Mouse (Mus musculus): Measurements from ENCODE around the gene Gjc2. TPM values are rescaled to one million over a fixed set of nuclear protein-coding genes. Genes with fewer than 3 reads are reported as not detected.

The Gjc2 gene
- polyA plus RNA-seq, 1 experiment from 2014 or later = 0.55 TPM

DNA sequence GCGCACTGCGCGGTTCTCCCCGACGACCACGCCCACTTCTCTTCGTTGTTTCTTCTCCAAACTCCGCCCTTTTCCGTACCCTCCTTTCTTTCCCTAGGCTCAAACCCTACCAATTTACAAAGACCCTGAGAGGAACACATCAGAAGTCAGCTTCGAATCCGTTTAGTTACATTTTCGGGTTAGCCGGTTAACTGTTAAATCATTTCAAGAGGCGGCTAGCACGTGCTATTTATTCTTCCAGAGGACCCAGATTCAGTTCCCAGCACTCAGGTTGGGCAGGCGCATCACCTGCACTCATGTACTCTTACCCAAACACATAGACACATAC lies 9.0 kb upstream of the Gjc2 start, which contains the start of gene Guk1:
Guk1 (minus strand) TSS at position 154 of the 328 bp plus-strand sequence.
- DNase-seq (ENCODE audit: low spot score) (no peak), ATAC-seq (replicated peaks; ENCODE audit: low FRiP score, low TSS enrichment, low read depth) (0 out of 2 replicates have a peak, but pooled peaks have one; percentile 4)
- peak within 1 kb of the TSS; percentile 89 for H3K27ac ChIP-seq (ENCODE audit: low read depth)
- WGBS = 6% methylated on average over 16 of the region's 16 CpGs
- H3K36me3 ChIP-seq (ENCODE audit: control insufficient read depth, insufficient read depth, low read length) = no peaks in the 10 kb centered on the region
- H3K9ac ChIP-seq (ENCODE audit: low read length) = peak within 1 kb of the TSS; percentile 68
- H3K4me2 ChIP-seq (ENCODE audit: low read length) = peak within 1 kb of the TSS; percentile 73
- H3K9me3 ChIP-seq (ENCODE audit: control insufficient read depth, low read length) = no peaks in the 10 kb centered on the region
- peak within 1 kb of the TSS; percentile 67 for H3K4me3 ChIP-seq (ENCODE audit: low read depth, low read length)
- H3K4me1 ChIP-seq (replicated peaks; ENCODE audit: control insufficient read depth, insufficient read depth, low read length) = peaks cover 6% of the 10 kb centered on the region
- H3K27me3 ChIP-seq (replicated peaks; ENCODE audit: control insufficient read depth, insufficient read depth, low read length) = no peaks in the 10 kb centered on the region

DNA sequence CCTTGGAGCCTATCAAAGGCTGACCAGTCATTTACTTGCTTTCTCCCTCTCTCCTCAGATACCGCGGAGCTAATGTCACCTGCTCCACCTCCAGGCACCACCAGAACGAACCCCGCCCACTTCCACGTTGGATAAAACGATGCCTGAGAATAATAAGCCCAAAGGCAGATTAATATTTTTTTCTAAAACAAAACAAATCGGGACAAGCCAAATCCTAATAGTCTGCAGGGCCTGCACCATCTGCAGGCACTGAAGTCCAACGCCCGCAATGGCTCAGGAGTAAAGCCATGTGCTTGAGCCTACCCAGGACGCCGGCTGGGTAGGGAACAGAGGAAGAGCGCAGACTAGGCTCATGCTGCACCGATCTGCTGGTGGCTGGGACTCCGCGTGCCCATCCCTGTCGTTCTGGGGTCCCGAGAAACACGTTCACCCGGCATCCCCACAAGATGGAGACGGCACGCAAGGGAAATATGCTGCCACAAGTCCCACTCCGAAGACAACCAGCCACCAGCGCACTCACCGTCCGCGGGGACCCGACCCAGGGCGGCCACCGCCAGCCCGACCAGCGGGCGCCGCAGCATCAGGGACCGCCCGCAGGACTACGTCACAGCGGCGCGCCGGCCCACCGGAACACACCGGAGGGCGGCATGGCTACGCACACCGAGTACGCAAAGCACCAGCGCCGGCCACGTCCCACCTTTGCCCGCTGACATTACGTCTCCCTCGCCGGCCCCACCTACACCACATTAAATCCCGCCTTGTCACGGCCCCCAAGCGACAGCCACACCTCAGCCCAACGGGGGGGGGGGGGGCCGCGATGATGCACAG lies 8.4 kb upstream of the Gjc2 start:
- Histone ChIP-seq H3K9me3 (ENCODE audit: control insufficient read depth, low read length) (no peaks in the 10 kb centered on the region), H3K4me1 (replicated peaks; ENCODE audit: control insufficient read depth, insufficient read depth, low read length) (peaks cover 6% of the 10 kb centered on the region), H3K36me3 (ENCODE audit: control insufficient read depth, insufficient read depth, low read length) (peaks cover 5% of the 10 kb centered on the region), H3K9ac (ENCODE audit: low read length) (peak overlapping the region; percentile 68), H3K27me3 (replicated peaks; ENCODE audit: control insufficient read depth, insufficient read depth, low read length) (no peaks in the 10 kb centered on the region), H3K4me3 (ENCODE audit: low read depth, low read length) (peak overlapping the region; percentile 67), H3K27ac (ENCODE audit: low read depth) (peak overlapping the region; percentile 89), H3K4me2 (ENCODE audit: low read length) (peak overlapping the region; percentile 73)
- DNase-seq (ENCODE audit: low spot score) (peak; percentile 95), ATAC-seq (replicated peaks; ENCODE audit: low FRiP score, low TSS enrichment, low read depth) (peak; percentile 94)
- under 1% methylated on average over 57 of the region's 59 CpGs for WGBS

DNA sequence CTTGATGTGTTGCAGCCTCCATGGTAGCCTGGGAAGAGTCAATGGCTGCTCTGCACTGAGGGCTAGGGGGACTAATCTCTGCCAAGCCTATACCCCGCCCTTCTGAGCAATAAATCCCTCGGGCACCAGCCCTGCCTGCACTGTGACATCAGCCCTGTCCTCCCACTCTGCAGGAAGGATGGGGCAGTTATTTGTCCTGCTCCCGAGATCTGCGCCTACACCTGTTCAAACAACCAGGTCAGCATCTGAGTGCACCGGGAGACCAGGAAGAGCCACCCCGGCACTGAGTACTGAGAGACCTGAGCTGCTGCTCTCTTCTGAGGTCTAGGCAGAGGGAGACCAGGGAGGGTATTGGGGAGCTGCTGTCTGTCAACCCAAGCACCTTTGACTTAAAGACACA lies 4.7 kb upstream of the Gjc2 start:
- H3K9ac ChIP-seq (ENCODE audit: low read length) = no peak overlapping the region
- ATAC-seq (replicated peaks; ENCODE audit: low FRiP score, low TSS enrichment, low read depth) (peak; percentile 16; the same call in 1 of the 2 replicates), DNase-seq (ENCODE audit: low spot score) (peak; percentile 54)
- no peaks in the 10 kb centered on the region for H3K9me3 ChIP-seq (ENCODE audit: control insufficient read depth, low read length)
- H3K27me3 ChIP-seq (replicated peaks; ENCODE audit: control insufficient read depth, insufficient read depth, low read length) = no peaks in the 10 kb centered on the region
- H3K36me3 ChIP-seq (ENCODE audit: control insufficient read depth, insufficient read depth, low read length) = peaks cover 28% of the 10 kb centered on the region
- peaks cover 14% of the 10 kb centered on the region for H3K4me1 ChIP-seq (replicated peaks; ENCODE audit: control insufficient read depth, insufficient read depth, low read length)
- no peak overlapping the region for H3K4me2 ChIP-seq (ENCODE audit: low read length)
- no peak overlapping the region for H3K27ac ChIP-seq (ENCODE audit: low read depth)
- WGBS = 55% methylated on average over 6 of the region's 6 CpGs
- H3K4me3 ChIP-seq (ENCODE audit: low read depth, low read length) = no peak overlapping the region

DNA sequence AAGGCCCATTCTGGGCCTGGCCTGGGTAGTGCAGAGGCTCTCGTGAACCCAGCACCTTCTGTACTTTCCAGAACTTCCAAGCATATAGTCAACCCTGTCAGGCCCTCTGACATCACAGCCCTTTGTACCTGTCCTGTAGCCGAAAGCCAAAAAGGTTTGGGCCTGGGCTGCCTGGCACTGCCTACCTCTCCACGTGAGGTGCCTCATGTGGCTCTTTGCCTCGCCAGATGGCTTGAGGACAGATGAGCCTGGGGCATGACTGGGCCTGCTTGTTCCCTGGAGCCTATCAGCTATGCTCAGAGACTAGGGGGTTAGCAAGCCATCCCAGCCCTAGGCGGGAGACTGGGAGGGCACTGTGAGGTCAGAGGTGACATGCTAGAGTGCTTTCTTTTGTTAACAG lies 2.5 kb upstream of the Gjc2 start:
- Histone ChIP-seq H3K27me3 (replicated peaks; ENCODE audit: control insufficient read depth, insufficient read depth, low read length) (no peaks in the 10 kb centered on the region), H3K4me3 (ENCODE audit: low read depth, low read length) (no peak overlapping the region), H3K4me1 (replicated peaks; ENCODE audit: control insufficient read depth, insufficient read depth, low read length) (peaks cover 8% of the 10 kb centered on the region), H3K27ac (ENCODE audit: low read depth) (no peak overlapping the region), H3K36me3 (ENCODE audit: control insufficient read depth, insufficient read depth, low read length) (peaks cover 28% of the 10 kb centered on the region), H3K9me3 (ENCODE audit: control insufficient read depth, low read length) (no peaks in the 10 kb centered on the region), H3K4me2 (ENCODE audit: low read length) (no peak overlapping the region), H3K9ac (ENCODE audit: low read length) (no peak overlapping the region)
- WGBS = 92% methylated on average over 5 of the region's 5 CpGs
- ATAC-seq (replicated peaks; ENCODE audit: low FRiP score, low TSS enrichment, low read depth) = no peak
- DNase-seq (ENCODE audit: low spot score) = no peak

DNA sequence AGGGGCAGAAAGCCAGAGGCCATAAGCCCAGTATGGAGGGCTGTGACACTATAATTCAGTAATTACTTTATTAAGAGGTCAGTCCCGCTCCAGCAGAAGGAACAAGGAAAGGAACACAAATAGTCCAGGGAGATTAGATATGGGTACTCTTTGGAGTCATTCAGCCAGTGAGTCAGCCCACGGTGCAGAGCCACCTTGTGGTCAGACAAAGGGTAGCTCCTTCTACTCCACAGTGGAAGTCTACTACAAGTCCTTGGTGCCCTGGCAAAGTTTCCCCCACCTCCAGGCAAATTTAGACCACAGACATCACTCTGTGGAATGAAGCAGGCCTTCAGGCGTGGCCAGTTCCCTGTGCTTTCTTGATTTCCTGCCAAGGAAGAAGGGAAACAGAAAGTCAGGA lies 808 bp upstream of the Gjc2 start:
- 32% methylated on average over 3 of the region's 3 CpGs for WGBS
- Histone ChIP-seq H3K4me2 (ENCODE audit: low read length) (no peak overlapping the region), H3K9me3 (ENCODE audit: control insufficient read depth, low read length) (no peaks in the 10 kb centered on the region), H3K4me1 (replicated peaks; ENCODE audit: control insufficient read depth, insufficient read depth, low read length) (peaks cover 8% of the 10 kb centered on the region), H3K36me3 (ENCODE audit: control insufficient read depth, insufficient read depth, low read length) (peaks cover 28% of the 10 kb centered on the region), H3K4me3 (ENCODE audit: low read depth, low read length) (no peak overlapping the region), H3K27ac (ENCODE audit: low read depth) (no peak overlapping the region), H3K27me3 (replicated peaks; ENCODE audit: control insufficient read depth, insufficient read depth, low read length) (peaks cover 2% of the 10 kb centered on the region), H3K9ac (ENCODE audit: low read length) (no peak overlapping the region)
- peak; percentile 76 for DNase-seq (ENCODE audit: low spot score)
- no peak for ATAC-seq (replicated peaks; ENCODE audit: low FRiP score, low TSS enrichment, low read depth)

DNA sequence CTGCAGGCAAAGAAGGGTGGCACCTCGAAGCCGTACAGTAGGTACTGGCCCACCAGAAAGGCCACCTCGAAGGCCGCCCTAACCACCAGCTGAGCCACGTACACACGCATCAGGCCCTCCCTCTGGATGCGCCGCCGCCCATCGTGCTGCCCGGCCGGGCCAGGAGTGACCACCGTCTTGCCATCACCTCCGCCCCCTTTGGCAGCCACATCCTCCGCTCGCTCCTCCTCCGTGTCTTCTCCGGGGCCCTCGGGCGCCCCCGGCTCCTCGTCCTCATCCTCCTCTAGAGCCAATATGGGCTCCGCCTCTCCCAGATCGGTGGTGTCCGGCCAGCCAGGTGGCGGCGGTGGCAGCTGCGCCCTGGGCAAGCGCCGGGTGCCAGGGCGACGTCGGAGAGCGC lies 6.1 kb downstream of the Gjc2 start:
- 9% methylated on average over 34 of the region's 34 CpGs for WGBS
- Histone ChIP-seq H3K9me3 (ENCODE audit: control insufficient read depth, low read length) (no peaks in the 10 kb centered on the region), H3K4me3 (ENCODE audit: low read depth, low read length) (no peak overlapping the region), H3K27me3 (replicated peaks; ENCODE audit: control insufficient read depth, insufficient read depth, low read length) (peaks cover 50% of the 10 kb centered on the region), H3K4me1 (replicated peaks; ENCODE audit: control insufficient read depth, insufficient read depth, low read length) (no peaks in the 10 kb centered on the region), H3K36me3 (ENCODE audit: control insufficient read depth, insufficient read depth, low read length) (no peaks in the 10 kb centered on the region), H3K27ac (ENCODE audit: low read depth) (no peak overlapping the region), H3K4me2 (ENCODE audit: low read length) (peak overlapping the region; percentile 37; the same call in 1 of the 2 replicates), H3K9ac (ENCODE audit: low read length) (no peak overlapping the region)
- ATAC-seq (replicated peaks; ENCODE audit: low FRiP score, low TSS enrichment, low read depth) = no peak
- no peak for DNase-seq (ENCODE audit: low spot score)

DNA sequence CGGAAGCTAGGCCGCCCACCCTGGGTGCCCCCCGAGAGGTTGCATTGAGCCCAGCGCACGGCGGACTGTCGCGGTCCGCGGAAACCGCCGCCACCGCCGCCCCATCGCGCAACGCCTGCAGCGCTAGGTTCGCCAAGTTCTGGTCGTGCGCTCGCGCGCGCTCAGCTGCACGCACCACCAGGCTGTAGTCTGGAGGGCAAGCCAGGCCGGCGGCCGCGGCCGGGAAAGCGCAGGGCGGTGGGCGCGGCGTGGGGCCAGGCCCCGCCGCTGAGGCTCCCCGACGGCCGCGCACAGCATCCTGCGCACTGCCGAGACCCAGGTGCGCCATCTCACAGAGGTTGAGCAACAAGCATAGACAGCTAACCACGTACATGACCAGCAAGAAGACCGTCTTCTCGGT lies 6.5 kb downstream of the Gjc2 start:
- H3K9me3 ChIP-seq (ENCODE audit: control insufficient read depth, low read length) = no peaks in the 10 kb centered on the region
- no peak overlapping the region for H3K9ac ChIP-seq (ENCODE audit: low read length)
- H3K36me3 ChIP-seq (ENCODE audit: control insufficient read depth, insufficient read depth, low read length) = no peaks in the 10 kb centered on the region
- H3K4me3 ChIP-seq (ENCODE audit: low read depth, low read length) = peak overlapping the region; percentile 10; the same call in 1 of the 2 replicates
- 2% methylated on average over 48 of the region's 48 CpGs for WGBS
- no peak overlapping the region for H3K27ac ChIP-seq (ENCODE audit: low read depth)
- H3K4me2 ChIP-seq (ENCODE audit: low read length) = peak overlapping the region; percentile 37
- DNase-seq (ENCODE audit: low spot score) (no peak), ATAC-seq (replicated peaks; ENCODE audit: low FRiP score, low TSS enrichment, low read depth) (peak; percentile 40; the same call in 1 of the 2 replicates)
- H3K27me3 ChIP-seq (replicated peaks; ENCODE audit: control insufficient read depth, insufficient read depth, low read length) = peaks cover 50% of the 10 kb centered on the region
- no peaks in the 10 kb centered on the region for H3K4me1 ChIP-seq (replicated peaks; ENCODE audit: control insufficient read depth, insufficient read depth, low read length)

DNA sequence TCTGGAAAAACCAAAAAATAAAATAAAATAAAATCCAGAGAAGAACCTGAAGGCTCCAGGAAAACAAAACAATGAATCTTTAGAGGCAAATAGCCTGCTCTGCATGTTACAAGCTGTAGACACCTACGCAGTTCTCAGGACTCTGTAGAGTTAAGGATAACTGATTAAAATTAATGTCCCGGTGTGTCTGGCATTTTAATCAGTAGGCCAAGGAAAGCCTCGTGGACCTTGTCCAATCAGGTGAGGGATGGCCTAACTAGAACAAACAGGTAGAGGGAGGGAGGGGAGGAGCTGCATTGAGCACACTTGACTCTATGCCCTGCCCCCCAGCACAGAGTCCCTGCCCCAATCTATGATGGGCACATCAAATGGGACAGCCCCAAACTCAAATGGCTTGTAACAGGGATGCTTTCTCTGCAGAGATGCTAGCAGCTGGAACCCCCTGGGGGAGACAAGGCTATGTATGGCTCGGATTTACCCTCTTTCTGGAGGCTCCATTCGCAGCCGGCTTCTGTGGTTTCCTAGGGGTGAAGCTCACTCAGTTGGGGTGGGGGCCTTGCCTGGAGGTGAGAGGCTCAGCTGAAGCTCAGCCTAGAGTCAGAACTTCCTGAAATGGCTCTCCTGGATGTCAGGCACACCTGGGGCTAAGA lies 8.7 kb downstream of the Gjc2 start:
- WGBS = 54% methylated on average over 6 of the region's 6 CpGs
- no peak overlapping the region for H3K27ac ChIP-seq (ENCODE audit: low read depth)
- DNase-seq (ENCODE audit: low spot score) = no peak
- no peaks in the 10 kb centered on the region for H3K4me1 ChIP-seq (replicated peaks; ENCODE audit: control insufficient read depth, insufficient read depth, low read length)
- no peak overlapping the region for H3K4me2 ChIP-seq (ENCODE audit: low read length)
- no peak for ATAC-seq (replicated peaks; ENCODE audit: low FRiP score, low TSS enrichment, low read depth)
- H3K9me3 ChIP-seq (ENCODE audit: control insufficient read depth, low read length) = no peaks in the 10 kb centered on the region
- no peak overlapping the region for H3K4me3 ChIP-seq (ENCODE audit: low read depth, low read length)
- H3K27me3 ChIP-seq (replicated peaks; ENCODE audit: control insufficient read depth, insufficient read depth, low read length) = peaks cover 50% of the 10 kb centered on the region
- H3K36me3 ChIP-seq (ENCODE audit: control insufficient read depth, insufficient read depth, low read length) = no peaks in the 10 kb centered on the region
- no peak overlapping the region for H3K9ac ChIP-seq (ENCODE audit: low read length)

Measured in intestine, embryonic 14.5 days (tissue).